Mouse (Mus musculus): Measurements from ENCODE around the gene Chst11.

Chst11 gene

DNA sequence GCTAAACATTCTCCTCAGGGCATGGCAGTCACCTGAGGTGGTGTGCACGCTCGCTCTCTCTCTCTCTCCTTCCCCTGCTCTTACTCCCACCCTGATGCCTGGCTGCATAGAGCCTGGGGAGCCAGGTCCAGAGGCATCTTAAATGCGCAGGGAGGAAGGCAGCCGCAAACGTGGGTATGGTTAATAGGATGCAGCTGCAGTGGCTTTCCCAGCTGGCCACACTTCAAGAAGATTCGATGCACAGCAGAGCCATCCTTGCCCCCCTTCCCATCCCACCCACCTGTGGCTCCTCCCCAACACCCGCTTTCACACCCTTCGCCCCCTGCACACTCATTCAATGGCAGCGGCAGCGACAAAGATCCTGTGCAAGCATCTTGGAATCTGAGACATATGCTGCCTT, 95.6 kb downstream of the Chst11 start:
- DNase-seq = no peak

- DNase-seq = no peak
Measured at GRCm38 (mm10) chr10:83083946-83084345, 98.6 kb downstream of the Chst11 start.

DNA sequence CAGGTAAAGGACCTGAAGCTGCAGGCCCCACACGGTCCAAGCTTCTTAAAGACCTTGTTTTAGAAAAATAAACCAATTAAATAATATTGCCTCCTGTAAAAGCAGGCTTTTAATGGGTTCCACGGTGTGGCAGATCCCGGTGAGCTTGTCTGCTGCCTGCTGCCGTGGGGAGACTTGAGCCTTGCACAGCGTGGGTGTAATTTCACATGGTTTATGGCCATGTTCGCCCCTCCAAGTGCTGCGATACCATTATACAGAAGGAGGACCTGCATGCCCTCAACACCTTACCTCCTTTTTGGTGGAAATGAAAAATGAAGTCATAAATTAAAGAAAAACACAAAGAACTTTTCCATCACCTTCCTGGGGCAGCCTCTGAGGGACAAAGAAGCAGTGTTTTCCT, 103.0 kb downstream of the Chst11 start:
- no peak for DNase-seq

DNA sequence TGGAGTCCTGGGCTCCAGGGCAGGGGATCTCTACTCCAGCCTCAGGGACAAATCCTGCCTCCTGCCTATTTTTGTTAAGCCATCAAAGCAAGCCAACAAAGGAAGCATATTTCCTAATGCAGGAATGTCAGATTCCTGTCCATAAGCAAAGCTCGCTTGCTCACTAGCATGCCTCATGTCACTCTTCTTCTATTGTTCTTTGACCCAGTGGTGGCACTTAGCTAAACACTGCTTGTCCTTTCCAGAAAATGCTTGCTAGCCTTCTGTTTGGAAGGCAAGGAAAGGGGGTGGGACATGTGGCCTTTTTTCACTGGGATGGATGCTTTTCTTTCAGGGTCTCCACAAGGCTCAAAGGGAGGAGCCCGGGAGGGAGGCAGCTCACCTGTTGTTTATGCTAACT, 103.5 kb downstream of the Chst11 start:
- no peak for DNase-seq

DNA sequence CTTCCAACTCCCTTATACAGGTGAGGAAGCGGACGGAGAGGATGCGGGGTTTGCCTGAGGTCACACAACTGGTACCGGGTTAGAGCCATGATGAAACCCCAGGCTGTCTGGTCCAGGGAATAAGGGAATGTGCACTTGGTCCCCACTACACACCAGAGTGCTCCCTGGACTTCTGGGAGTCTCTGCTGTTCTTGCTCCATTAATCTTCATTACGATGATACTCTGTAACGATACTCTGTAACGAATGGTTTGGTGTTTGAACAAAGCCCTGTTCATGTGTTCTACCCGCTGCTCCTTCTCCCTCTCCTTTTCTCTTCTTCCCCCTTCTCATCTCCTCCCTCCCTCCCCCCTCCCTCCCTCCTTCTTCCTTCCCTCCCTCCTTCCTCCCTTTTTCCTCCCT, 104.9 kb downstream of the Chst11 start:
- no peak for DNase-seq

GRCm38 (mm10) chr10:83093705-83094104, 108.4 kb downstream of the Chst11 start:
- no peak for DNase-seq

DNA sequence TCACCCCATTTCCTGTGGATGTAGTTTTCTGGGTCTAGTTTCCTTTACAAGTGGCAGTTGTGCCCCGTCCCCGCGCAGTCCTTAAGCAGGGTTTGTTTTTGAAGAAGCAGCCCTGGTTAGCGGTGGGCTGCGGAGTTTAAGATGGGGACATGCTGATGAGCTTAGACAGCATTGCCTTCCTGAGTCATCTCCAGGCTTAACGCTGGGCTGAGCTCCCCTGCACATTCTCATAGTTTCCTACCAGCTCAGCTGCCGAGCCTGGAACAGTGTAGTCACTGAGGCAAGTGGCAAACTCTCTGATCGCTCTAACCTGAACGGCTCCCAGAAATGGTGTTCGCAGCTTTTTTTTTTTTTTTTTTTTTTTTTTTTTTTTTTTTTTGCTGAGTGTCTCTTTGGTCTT, 109.0 kb downstream of the Chst11 start:
- no peak for DNase-seq

- DNase-seq = no peak
Measured at GRCm38 (mm10) chr10:83094821-83095725, 109.8 kb downstream of the Chst11 start.

- DNase-seq = no peak
Measured at GRCm38 (mm10) chr10:83096257-83096656, 111.0 kb downstream of the Chst11 start.

DNA sequence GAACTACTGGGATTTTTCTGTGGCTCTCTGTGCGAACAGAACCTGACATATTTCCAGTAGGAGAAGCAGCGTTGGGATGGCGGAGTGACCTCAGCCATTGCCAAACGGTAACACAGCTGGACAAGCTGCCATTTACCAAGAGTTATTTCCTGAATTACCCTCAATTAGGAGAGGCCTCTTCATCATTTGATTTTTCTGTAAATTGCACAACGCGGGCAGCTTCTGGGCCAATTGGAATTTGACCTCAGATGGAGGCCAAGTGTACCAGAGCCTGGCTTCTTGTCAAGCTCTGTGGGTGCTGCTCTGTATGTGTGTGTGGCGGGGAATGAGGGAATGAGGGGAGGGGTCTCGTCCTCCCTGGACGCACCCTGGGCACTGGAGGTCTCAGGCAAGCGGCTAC, 113.6 kb downstream of the Chst11 start:
- no peak for DNase-seq

- DNase-seq = no peak
Measured at GRCm38 (mm10) chr10:83099669-83100068, 114.4 kb downstream of the Chst11 start.

GRCm38 (mm10) chr10:83100890-83101289, 115.6 kb downstream of the Chst11 start:
- DNase-seq = no peak

GRCm38 (mm10) chr10:83101421-83102207, 116.3 kb downstream of the Chst11 start:
- no peak for DNase-seq

- DNase-seq = no peak
Measured at GRCm38 (mm10) chr10:83102745-83103144, 117.4 kb downstream of the Chst11 start.

GRCm38 (mm10) chr10:83104221-83104620, 118.9 kb downstream of the Chst11 start:
- no peak for DNase-seq

DNA sequence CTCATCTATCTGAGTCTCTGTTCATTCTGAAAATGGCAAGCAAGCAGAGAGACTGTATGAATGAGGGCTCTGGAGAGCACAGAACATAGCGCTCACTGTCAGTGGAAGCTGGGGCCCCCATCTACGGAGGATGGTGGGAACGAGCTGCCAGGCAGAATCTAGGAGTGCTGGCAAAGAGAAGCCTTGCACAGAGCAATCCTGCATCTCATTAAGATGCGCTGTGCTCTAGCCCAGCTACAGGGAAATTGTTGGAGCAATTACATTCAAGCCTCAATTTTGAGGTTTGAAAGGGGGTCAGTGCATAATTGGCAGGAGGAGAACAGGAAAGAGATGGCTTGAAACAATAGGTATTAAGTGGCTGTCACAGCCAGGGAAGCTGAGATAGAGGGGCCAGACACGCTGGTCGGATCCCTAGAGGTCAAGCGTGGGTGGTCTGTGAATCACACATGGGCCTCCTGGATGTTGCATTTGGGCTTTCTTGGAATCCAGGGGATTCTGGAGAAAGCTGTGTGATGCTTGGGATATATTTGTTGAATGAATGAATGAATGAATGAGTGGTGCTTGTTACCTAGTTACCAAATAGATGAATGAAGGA, 121.0 kb downstream of the Chst11 start:
- DNase-seq = no peak

- no peak for DNase-seq
Measured at GRCm38 (mm10) chr10:83107385-83107784, 122.1 kb downstream of the Chst11 start.

GRCm38 (mm10) chr10:83107921-83108738, 122.8 kb downstream of the Chst11 start:
- DNase-seq = no peak

GRCm38 (mm10) chr10:83108946-83109345, 123.6 kb downstream of the Chst11 start:
- DNase-seq = no peak

DNA sequence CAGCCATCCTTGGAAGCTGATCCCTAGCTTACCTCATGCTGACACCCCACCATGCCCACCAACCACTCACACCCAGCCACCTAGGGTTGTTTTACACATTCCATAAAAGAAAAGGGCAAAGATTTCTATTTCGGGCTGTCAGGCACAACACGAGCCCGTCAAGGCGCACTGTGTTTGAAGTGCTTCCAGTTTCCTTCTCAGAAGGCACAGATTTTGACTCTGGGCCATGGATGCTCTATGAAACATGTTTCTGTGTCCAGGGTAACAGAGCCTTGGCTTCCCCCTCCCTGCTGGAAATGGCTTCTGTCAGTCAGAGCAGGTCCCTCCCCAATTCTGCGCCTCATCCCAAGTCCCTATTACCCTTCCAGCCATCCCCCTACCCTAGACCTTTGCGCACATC, 125.7 kb downstream of the Chst11 start:
- no peak for DNase-seq

GRCm38 (mm10) chr10:83112345-83112744, 127.0 kb downstream of the Chst11 start:
- DNase-seq = no peak

DNA sequence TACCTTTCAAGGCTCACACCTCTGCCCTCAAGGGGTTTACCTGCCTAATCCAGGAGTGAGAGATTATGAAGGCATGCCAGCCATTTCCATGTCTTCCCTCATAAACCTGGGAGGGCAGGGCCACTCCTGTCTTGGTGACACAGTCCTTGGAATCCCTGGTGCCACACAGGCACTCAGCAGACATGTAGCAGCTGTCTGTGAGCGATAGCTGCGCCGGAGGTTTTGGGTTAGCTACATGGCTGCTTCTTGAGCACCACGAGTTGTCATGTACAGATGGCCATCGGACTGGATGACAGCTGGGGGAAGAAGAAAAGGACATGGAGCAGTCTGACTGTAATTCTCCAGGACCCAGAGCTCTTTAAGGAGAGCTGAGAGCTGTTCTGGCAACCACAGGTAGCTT, 129.3 kb downstream of the Chst11 start:
- no peak for DNase-seq

DNA sequence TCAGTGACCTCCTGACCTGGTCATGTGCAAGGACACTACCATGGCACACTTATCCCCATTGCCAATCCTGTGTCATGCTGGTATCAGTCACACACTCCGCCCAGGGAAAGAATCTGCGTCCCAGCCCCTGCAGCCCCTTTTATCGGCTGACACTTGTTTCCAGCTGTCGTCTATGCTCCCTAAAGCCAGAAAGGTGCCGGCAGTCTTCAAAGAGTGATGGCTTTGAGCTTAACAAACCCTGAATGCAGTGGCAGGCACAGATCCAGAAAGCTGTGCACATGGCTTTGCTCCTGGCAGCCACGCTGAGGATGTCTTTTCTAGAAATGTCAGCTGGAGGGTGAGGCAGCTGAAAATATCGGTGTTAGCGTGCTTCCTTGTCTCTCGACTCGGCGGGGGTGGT, 131.6 kb downstream of the Chst11 start:
- no peak for DNase-seq

Measured in cerebellum, adult 9-10 months (tissue).